Mouse (Mus musculus): ENCODE measurements around the gene Rxfp3.

The Rxfp3 gene

GRCm38 (mm10) chr15:11037711-11038110 lies at the start of gene Rxfp3:
TSS of gene Rxfp3 (minus strand) at chr15:11037991.
- DNase-seq (ENCODE audit: low spot score in 2 of 2) = no peak

- DNase-seq (ENCODE audit: low spot score in 2 of 2) = no peak
These were observed 47.2 kb upstream of the Rxfp3 start for GRCm38 (mm10) chr15:11084993-11085365.

- DNase-seq (ENCODE audit: low spot score in 2 of 2) = no peak
These were observed 46.6 kb upstream of the Rxfp3 start for GRCm38 (mm10) chr15:11084241-11084992.

- DNase-seq (ENCODE audit: low spot score in 2 of 2) = no peak
These were observed 45.9 kb upstream of the Rxfp3 start for GRCm38 (mm10) chr15:11083678-11084077.

- DNase-seq (ENCODE audit: low spot score in 2 of 2) = no peak
These were observed 45.3 kb upstream of the Rxfp3 start for GRCm38 (mm10) chr15:11082961-11083569.

- DNase-seq (ENCODE audit: low spot score in 2 of 2) = no peak
These were observed 38.1 kb upstream of the Rxfp3 start for GRCm38 (mm10) chr15:11075726-11076361.

- DNase-seq (ENCODE audit: low spot score in 2 of 2) = no peak
These were observed 30.1 kb upstream of the Rxfp3 start for GRCm38 (mm10) chr15:11067891-11068290.

GRCm38 (mm10) chr15:11066299-11066698 lies 28.5 kb upstream of the Rxfp3 start:
- no peak for DNase-seq (ENCODE audit: low spot score in 2 of 2)

GRCm38 (mm10) chr15:11065528-11066171 lies 27.9 kb upstream of the Rxfp3 start:
- DNase-seq (ENCODE audit: low spot score in 2 of 2) = no peak

- no peak for DNase-seq (ENCODE audit: low spot score in 2 of 2)
These were observed 27.0 kb upstream of the Rxfp3 start, which contains the start of gene Adamts12 for GRCm38 (mm10) chr15:11064558-11065411. TSS of gene Adamts12 (plus strand) at chr15:11064790.

- DNase-seq (ENCODE audit: low spot score in 2 of 2) = no peak
These were observed 26.4 kb upstream of the Rxfp3 start for GRCm38 (mm10) chr15:11064160-11064557.

GRCm38 (mm10) chr15:11062903-11063302 lies 25.1 kb upstream of the Rxfp3 start:
- no peak for DNase-seq (ENCODE audit: low spot score in 2 of 2)

- no peak for DNase-seq (ENCODE audit: low spot score in 2 of 2)
These were observed 16.8 kb upstream of the Rxfp3 start for GRCm38 (mm10) chr15:11054440-11055080.

- no peak for DNase-seq (ENCODE audit: low spot score in 2 of 2)
These were observed 16.1 kb upstream of the Rxfp3 start for GRCm38 (mm10) chr15:11053678-11054439.

- DNase-seq (ENCODE audit: low spot score in 2 of 2) = no peak
These were observed 5.0 kb upstream of the Rxfp3 start for GRCm38 (mm10) chr15:11042828-11043227.

- DNase-seq (ENCODE audit: low spot score in 2 of 2) = no peak
These were observed 3.4 kb upstream of the Rxfp3 start for GRCm38 (mm10) chr15:11041229-11041628.

- DNase-seq (ENCODE audit: low spot score in 2 of 2) = no peak
These were observed 2.3 kb upstream of the Rxfp3 start for GRCm38 (mm10) chr15:11040067-11040466.

- DNase-seq (ENCODE audit: low spot score in 2 of 2) = peak; percentile 33 to 39
These were observed 685 bp upstream of the Rxfp3 start for GRCm38 (mm10) chr15:11038476-11038875.

- no peak for DNase-seq (ENCODE audit: low spot score in 2 of 2)
These were observed 455 bp downstream of the Rxfp3 start for GRCm38 (mm10) chr15:11037376-11037695.

Data from frontal cortex, postnatal 25 days (tissue).